Mouse (Mus musculus): ENCODE data around the gene Prr29.
A peak's percentile ranks its signal among the peaks of the same experiment; 100 is the strongest.
"Not testable (repeated sequence)": the region's sequence is repeated elsewhere in the genome, so short reads cannot be mapped to it uniquely, and the experiment has no call there.

Gene Prr29

GRCm38 (mm10) chr11:106355382-106356128 is 9.7 kb upstream of the Prr29 start:
- no peak for DNase-seq

DNA sequence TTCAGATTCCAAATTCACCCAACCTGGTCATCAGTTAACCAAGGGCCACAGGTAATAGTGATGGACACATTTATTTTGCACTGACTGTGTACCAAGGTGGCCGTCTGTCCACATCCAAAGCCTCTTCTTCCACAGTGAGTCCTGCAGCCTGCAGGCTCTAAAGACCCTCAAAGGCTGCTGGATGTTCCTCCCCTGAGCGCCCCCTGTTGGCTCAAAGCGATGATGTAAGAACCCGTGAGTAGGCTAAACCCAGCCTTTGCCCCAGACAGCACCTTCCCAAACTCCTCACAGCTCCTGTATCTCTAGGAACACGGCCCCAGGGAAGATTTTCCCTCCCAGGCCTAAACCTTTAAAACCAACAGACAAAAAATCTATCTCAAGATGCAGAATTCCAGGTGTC is 5.9 kb upstream of the Prr29 start:
- DNase-seq: no peak

GRCm38 (mm10) chr11:106364712-106365111 is 560 bp upstream of the Prr29 start:
- no peak for DNase-seq

DNA sequence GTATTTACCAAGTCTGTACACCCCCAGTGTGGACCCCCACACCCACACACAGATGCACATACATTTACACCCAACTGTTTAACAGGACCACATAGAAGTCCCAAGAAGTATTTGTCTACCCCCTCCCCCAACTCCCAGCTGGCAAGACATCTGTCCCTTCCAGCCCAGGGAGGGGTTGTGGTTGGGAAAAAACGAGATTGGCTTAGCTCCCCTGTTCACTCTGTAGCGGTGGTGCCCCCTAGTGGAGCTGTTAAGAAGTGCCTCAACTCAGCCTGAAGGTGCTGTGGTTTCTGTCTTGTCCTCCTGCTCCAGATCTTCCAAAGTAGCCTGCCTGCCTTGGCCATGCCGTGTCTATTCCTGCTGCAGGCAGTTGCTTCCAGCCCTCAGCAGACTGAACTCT is 1.0 kb downstream of the Prr29 start:
- peak; percentile 36 for DNase-seq

DNA sequence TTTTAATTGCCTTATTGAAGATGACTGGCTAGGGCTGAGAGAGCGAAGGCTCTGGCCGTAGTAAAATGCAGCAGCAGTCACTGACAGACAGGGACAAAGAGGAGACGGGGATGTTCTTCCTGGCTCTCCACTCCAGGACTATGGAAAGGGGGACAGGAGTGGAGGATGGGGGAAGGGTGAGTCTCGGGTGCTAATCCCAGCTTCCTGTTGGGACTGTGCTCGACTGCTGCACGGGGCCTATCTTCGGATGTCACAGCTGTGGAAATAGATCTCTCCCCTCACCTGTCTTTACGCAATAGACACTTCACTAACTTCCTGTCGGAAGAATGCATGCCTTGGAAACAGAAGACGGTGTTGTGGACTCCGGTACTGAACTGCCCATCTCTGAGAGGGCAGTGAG is 8.7 kb downstream of the Prr29 start:
- DNase-seq: no peak

DNA sequence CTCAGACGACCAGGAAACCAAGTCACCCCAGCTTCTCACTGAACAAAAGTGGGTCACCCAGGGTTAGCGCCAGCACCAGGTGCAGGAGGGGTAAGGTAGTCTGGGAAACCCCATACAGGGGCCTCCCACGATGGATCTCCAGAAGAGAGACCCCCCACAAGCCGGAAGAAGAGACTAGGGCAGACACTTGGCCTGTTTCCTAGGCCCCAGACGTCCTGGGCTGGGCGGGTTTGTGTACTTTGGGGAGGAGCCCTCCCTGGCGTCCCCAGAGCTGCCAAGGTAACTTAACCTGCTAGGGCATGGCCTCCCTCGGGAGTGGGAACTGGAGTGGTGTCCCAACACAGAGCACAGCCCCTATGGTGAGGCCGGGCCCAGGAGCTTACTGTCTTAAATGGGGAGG is 9.3 kb downstream of the Prr29 start:
- DNase-seq: no peak

DNA sequence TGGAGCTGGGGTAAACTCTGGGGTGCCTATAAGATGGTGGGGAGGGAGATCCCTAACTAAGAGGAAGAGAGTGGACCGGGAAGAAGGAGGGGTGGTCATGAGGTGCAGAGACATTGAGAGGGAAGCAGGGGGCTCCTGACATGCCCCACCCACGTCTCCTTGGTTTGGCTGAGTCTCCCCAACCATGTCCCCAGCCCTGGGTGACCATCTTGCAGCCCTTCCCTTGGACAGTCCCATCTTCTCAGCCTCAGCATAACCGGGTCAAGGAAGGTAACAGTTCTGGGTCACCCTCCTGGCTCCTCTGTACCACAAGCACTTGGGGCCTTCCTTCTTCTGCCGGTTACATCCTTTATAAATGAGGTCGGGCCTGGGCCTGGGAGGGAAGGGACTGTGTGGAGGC is 9.7 kb downstream of the Prr29 start:
- no peak for DNase-seq

GRCm38 (mm10) chr11:106381011-106381410 is 15.7 kb downstream of the Prr29 start:
- no peak for DNase-seq

GRCm38 (mm10) chr11:106381883-106382282 is 16.6 kb downstream of the Prr29 start:
- DNase-seq: peak; percentile 28

DNA sequence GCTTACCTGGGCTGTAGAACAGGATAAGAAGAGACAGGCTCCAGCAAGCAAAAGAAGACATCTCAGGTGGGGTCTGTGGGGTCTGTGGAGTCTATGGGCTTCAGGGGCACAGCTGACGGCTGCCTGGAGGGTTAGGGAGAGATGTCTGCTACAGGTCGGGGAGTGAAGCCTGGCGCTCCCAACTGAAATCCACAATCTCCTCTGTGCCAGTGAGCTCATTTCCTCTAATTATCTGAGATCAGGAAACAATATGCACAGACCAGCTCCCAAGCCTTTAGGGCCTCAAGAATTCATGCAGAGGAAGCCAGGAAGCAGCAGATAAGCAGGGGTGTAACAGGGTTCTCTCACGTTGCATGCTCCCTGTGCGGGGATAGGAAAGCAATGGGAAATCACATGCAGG is 17.2 kb downstream of the Prr29 start:
- DNase-seq: peak; percentile 52

DNA sequence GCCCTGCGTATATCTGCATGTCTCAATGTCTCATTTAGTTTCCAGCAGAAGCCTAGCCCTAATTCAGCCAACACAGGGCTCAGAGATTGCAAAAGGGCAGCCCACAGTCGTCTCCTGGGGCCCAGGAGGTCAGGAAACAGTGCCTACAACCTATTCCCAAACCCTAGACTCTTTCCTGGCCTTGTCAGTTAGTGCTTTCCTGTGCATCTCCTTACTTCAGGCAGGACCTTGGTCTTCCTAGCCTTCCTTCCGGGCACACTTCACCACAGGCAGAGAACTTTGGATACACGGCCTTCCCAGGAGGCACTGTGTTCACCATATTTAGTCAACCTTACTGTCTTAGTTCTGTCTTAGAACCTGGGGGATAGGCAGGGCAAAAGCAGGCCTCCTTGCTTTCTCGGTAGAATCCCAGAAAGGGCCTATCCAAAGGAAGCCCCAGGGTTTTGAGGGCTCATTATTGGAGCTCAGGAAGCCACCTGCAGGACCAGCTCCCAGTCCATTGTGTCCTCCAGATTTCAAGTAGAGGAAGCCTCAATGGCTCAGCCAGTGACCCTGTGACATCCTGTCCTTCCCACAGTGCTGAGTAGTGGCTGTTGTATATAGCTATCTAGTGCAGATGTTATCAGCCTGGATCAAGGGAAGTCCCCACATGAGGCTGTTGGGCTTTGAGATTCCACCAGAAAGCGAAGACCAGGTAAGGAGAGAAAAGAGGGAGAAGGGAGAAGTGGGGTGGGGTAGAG is 17.9 kb downstream of the Prr29 start:
- DNase-seq: no peak

GRCm38 (mm10) chr11:106386409-106386808 is 21.1 kb downstream of the Prr29 start:
- no peak for DNase-seq

DNA sequence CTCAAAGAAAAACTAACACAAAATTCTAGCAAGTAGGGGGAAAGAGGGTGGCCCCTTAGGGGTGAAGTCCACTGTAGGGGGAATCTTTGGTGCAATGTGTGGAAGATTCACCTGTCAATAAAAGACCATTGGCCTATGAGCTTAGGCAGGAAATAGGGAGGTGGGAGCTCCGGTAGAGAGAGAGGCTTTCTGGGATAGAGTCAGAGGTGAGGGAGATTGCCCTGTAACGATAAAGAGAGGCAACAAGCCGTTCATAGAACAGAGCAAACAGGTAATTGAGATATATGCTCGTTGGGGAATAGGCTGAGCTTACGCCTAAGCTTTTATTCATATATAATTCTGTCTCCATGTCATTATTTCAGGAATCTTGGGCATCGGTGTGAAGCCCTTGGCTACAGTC is 21.7 kb downstream of the Prr29 start:
- DNase-seq: no peak

DNA sequence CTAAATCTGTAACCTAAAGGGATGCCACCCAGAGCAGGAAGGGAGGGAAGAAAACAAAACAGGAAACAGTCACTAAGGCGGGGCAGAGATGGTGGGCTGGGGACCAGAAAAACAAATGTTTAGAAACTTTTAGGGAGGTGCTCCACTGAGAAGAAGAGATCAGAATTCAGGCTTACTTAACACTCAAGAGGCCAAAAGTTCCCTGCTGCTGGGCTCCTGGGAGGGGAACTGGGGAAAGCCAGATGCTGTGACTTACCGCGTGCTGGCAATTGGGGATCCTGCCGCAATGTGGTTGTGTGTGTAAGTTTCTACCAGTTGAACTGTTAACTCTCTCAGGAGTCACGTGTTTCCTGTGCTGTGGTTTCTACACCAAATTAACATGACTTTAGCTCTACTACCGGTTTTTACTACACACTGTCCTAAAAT is 22.5 kb downstream of the Prr29 start, which contains the start of gene Icam2:
TSS of gene Icam2 (minus strand) at position 285 of the 426 bp plus-strand sequence.
- no peak for DNase-seq

- no peak for DNase-seq
Measured at GRCm38 (mm10) chr11:106389611-106390010, 24.3 kb downstream of the Prr29 start.

DNA sequence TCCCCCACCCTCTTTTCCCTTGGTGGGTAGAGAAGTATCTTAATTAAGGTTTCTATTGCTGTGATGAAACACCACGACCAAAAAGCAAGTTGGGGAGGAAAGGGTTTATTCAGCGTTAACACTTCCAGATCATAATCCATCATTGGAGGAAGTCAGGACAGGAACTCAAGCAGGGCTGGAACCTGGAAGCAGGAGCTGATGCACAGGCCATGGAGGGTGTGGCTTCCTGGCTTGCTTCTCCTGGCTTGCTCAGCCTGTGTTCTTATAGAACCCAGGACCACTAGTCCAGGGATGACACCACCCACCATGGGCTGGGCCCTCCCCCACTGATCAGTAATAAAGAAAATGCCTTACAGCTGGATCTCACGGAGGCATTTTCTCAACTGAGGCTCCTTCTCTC is 25.5 kb downstream of the Prr29 start:
- no peak for DNase-seq

DNA sequence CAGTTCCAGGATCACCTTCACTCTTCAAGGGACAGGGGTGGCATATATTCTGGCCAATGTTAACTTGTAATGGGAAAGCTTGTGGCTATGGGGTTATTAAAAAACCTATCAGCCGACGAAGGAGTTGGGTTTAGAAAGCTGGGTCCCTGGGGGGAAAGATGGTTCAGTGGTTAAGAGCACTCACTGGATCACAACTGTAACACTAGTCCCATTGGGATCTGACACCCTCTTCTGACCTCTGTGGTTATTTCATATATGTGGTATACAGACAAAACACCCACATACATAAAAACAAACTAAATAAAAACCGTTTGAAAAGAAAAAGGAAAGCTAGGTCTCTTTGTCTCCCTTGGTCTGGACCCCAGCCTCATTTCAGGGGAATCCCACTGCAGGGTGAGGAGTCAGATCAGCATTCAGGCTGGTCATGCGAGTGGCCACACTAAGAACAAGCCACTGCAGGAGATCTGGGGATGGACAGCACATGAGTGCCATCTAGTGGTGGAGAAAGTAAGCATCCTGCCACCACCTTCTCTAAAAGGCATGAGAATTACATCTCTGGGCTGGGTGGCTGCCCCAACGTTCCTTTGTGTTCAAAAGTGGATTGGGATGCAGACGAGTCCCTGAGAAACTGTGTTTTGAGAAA is 26.4 kb downstream of the Prr29 start:
- DNase-seq: peak; percentile 52

DNA sequence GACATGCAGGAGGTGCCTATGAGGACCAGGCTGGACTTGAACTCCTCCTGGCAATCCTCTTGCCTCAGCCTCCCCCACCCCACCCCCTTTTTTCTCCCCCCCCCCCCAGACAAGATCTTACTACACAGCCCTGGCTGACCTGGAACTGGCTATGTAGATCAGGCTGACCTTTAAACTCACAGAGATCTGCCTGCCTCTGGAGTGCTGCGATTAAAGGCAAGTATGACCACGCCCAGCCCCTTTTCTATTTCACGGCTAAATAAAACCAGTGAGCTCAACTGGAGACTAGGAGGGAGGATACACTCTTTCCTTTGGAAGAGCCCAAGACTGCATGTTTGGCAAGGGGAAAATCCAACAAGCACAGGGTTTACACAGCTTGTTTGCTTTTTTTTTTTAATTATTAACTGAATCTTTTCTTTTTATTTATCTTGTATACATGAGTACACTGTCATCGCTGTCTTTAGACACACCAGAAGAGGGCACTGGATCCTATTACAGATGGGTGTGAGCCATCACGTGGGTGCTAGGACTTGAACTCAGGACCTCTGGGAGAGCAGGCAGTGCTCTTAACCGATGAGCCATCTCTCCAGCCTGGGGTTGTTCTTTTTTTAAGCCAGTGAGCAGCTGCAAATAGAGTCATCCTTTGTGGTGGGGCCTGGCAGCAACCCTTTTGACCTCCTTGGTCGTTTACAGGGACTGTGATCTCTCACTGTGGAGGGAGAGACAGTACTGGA is 27.5 kb downstream of the Prr29 start:
- DNase-seq: no peak

DNA sequence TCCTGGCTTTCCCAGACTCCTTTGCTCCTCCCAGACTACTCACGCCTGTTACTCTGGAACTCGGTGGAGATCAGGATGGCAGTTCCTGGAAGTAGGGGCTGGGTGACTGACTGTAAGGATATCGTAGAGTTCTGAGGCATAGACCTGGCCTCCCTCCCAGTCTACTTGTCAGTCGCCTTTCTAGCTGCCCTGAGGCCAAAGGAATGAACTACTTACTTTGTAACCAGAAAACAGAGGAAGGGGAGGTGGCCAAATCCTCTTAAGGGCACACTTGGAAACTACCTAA is 28.0 kb downstream of the Prr29 start:
- no peak for DNase-seq

GRCm38 (mm10) chr11:106394055-106394454 is 28.8 kb downstream of the Prr29 start:
- DNase-seq: not testable (repeated sequence)

- DNase-seq: no peak
Measured at GRCm38 (mm10) chr11:106397656-106398055, 32.4 kb downstream of the Prr29 start.

DNA sequence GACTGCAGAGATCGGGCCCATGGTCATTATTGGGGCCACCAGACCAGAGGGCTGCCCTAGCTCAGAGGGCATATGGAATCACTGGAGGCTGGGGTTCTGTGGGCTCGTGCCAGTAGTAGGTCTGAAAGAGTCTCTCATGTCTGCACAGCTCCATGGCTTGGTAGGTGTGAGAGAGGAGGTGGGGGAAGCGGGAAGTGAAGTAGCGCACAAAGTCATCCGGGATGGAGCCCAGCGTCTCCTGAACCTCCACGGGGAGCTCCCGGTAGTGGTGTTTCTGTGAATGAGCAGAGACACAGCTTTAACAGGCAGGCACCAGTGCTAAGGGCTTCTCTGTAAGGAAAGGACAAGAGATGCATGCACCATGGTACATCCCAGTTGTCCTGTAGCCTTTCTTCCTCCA is 33.2 kb downstream of the Prr29 start:
- DNase-seq: no peak

DNA sequence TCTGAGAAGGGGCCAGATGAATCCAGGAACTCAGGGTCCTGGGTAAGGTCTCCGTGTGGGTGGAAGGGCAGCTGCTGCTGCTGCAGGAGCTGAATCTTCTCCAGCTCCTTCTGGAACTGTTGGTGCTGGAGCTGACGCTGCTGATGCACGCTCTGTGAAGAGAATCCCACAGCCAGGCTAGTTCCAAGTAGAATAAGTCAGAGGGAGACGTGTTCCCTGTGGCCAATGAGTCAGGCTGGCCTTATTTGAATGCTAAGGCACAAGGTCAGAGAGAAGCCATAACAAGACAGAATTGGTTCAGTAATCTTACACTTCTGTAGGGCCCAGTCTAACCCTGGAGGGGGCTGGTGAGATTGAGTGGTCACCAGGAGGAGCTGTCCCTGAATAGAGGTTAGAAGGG is 44.7 kb downstream of the Prr29 start:
- no peak for DNase-seq

All from kidney, adult 11 months (tissue).